16 mouse cellular contexts compared by ENCODE assay signal in the genomic region with DNA sequence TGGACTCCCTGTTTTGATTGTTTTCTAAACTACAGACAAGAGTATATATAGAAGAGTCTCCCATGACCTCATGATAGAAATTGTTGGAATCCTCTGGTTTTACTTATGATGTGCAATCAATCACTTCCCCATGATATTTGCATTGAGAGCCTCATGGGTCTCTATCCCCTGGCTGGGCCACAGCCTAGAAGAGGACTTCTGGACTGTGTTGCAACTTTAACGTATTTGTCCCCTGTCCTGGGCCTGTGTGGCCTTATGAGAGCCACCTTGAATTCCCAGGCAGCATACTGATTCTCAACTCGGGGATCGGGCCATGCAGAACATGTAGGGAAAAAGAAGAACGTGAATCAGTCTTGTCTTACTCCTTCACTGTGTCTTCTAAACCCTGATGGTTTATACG.
"Had no signal": no experiment of that assay in that cellular context is flagged by ENCODE, and none has a peak within 500 bp of the region (broad histone marks: within the 10 kb centered on the region; RNA-seq: fewer than 3 reads in every experiment).

No protein-coding gene starts in this region.

- H3K4me2 ChIP-seq: neural tube, embryonic 13.5 days; neural tube, embryonic 15.5 days; stomach, embryonic 15.5 days had no signal

- H3K9me3 ChIP-seq: neural tube, embryonic 13.5 days; neural tube, embryonic 15.5 days; stomach, embryonic 15.5 days had no signal

- H3K27me3 ChIP-seq: neural tube, embryonic 13.5 days; neural tube, embryonic 15.5 days; stomach, embryonic 15.5 days had no signal

- H3K4me1 ChIP-seq: neural tube, embryonic 13.5 days; neural tube, embryonic 15.5 days; stomach, embryonic 15.5 days had no signal

- DNase-seq: retina, postnatal 1 day; right cerebral cortex, adult 18-20 months; right cerebral cortex, postnatal 14 days; right cerebral cortex, postnatal 25 days; right cerebral cortex, postnatal 4 days; spleen, adult 18-20 months; thymus, adult 18-20 months; thymus, adult 2 months; thymus, postnatal 14 days; thymus, postnatal 25 days; thymus, postnatal 36 days; thymus, postnatal 4 days had no signal

- H3K36me3 ChIP-seq: neural tube, embryonic 13.5 days; neural tube, embryonic 15.5 days; stomach, embryonic 15.5 days had no signal

- H3K27ac ChIP-seq: neural tube, embryonic 13.5 days; neural tube, embryonic 15.5 days; stomach, embryonic 15.5 days; stomach, postnatal 0 days had no signal

- H3K4me3 ChIP-seq: neural tube, embryonic 13.5 days; neural tube, embryonic 15.5 days; stomach, embryonic 15.5 days had no signal

- H3K9ac ChIP-seq: neural tube, embryonic 13.5 days; neural tube, embryonic 15.5 days; stomach, embryonic 15.5 days had no signal
